8 mouse cellular contexts compared by ENCODE assay signal in the genomic region with DNA sequence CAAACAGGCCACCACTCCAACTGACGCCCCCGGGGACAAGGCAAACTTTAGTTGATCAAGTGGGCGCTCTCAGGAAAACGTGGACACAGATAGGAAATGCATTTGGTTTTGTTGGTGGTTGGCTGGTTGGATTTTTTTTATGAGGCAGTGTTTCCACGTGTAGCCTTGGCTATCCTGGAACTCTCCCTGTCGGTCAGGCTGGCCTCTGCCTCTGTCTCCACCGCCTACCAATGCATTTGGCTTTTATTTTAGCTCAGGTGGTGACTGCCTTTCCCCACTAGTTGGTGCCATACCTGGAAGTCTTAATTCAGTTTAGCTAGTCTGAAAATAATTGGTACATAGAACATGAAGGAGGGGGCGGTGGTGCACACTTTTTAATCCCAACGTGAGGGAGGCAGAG. TPM values are rescaled to one million over a fixed set of nuclear protein-coding genes. Genes with fewer than 3 reads are reported as not detected.
DNase-seq lines count a peak whose midpoint lies in the region; ATAC-seq and TF ChIP-seq lines count a peak whose summit lies in the region.

No protein-coding gene starts in this region.

- no peak for DNase-seq in layer of hippocampus, adult 2 months (ENCODE audit: low spot score in 2 of 2)
- no peak for DNase-seq in layer of hippocampus, adult 11-12 months (ENCODE audit: low spot score)
- DNase-seq in forebrain, postnatal 0 days, result peak; percentile 10
- peak; percentile 50 for DNase-seq in kidney, postnatal 14 days
- no peak for DNase-seq in ovary, postnatal 10 days (ENCODE audit: low spot score)
- DNase-seq in ovary, postnatal 14 days (ENCODE audit: low spot score), result no peak

- H3K9me3 ChIP-seq in forebrain, postnatal 0 days (ENCODE audit: low read length), result no peaks in the 10 kb centered on the region
- no peaks in the 10 kb centered on the region for H3K9me3 ChIP-seq in midbrain, embryonic 13.5 days

- no peaks in the 10 kb centered on the region for H3K27me3 ChIP-seq in forebrain, postnatal 0 days (ENCODE audit: insufficient read depth, low read length)
- H3K27me3 ChIP-seq in midbrain, embryonic 13.5 days, result no peaks in the 10 kb centered on the region

- TF ChIP-seq CTCF in layer of hippocampus, adult 2 months (conservative IDR thresholded peaks at IDR 0.05), result peak; percentile 55
- no peak for TF ChIP-seq CTCF in bone marrow, adult 2 months (IDR thresholded peaks at IDR 0.05; ENCODE audit: control insufficient read depth, insufficient read depth, low read length)
- TF ChIP-seq CTCF in forebrain, postnatal 0 days (IDR thresholded peaks at IDR 0.05; ENCODE audit: low read depth), result peak; percentile 59

- no peaks in the 10 kb centered on the region for H3K36me3 ChIP-seq in forebrain, postnatal 0 days (ENCODE audit: insufficient read depth)
- no peaks in the 10 kb centered on the region for H3K36me3 ChIP-seq in midbrain, embryonic 13.5 days

- H3K4me2 ChIP-seq in forebrain, postnatal 0 days (ENCODE audit: low read depth), result peak overlapping the region; percentile 54
- H3K4me2 ChIP-seq in midbrain, embryonic 13.5 days (replicated peaks), result peak overlapping the region; percentile 68

- no peak for ATAC-seq in forebrain, postnatal 0 days
- no peak for ATAC-seq in midbrain, embryonic 13.5 days

- WGBS in bone marrow, adult 2 months, result 4% methylated on average over 9 of the region's 9 CpGs
- 24% methylated on average over 9 of the region's 9 CpGs for WGBS in forebrain, postnatal 0 days
- 25% methylated on average over 9 of the region's 9 CpGs for WGBS in midbrain, embryonic 13.5 days

- peak overlapping the region; percentile 68 for H3K4me3 ChIP-seq in layer of hippocampus, adult 2 months
- peak overlapping the region; percentile 93 for H3K4me3 ChIP-seq in bone marrow, adult 2 months (replicated peaks; ENCODE audit: control insufficient read depth, low read depth, low read length)
- H3K4me3 ChIP-seq in forebrain, postnatal 0 days (ENCODE audit: low read depth, low read length), result peak overlapping the region; percentile 72
- peak overlapping the region; percentile 61 for H3K4me3 ChIP-seq in midbrain, embryonic 13.5 days (replicated peaks)

- H3K4me1 ChIP-seq in bone marrow, adult 2 months (ENCODE audit: control insufficient read depth, insufficient read depth, low read length), result peaks cover 1% of the 10 kb centered on the region; the same call in 1 of the 2 replicates
- peaks cover 7% of the 10 kb centered on the region; the same call in 1 of the 2 replicates for H3K4me1 ChIP-seq in forebrain, postnatal 0 days (ENCODE audit: insufficient read depth)
- peaks cover 15% of the 10 kb centered on the region for H3K4me1 ChIP-seq in midbrain, embryonic 13.5 days (replicated peaks)

- no peak overlapping the region; the same call in 1 of the 2 replicates for H3K27ac ChIP-seq in layer of hippocampus, adult 2 months
- no peak overlapping the region for H3K27ac ChIP-seq in bone marrow, adult 2 months (ENCODE audit: control insufficient read depth, insufficient read depth, low read depth, low read length, poor library complexity)
- H3K27ac ChIP-seq in forebrain, postnatal 0 days (ENCODE audit: low read depth, low read length), result peak overlapping the region; percentile 94; the same call in 1 of the 2 replicates
- no peak overlapping the region for H3K27ac ChIP-seq in midbrain, embryonic 13.5 days

- H3K9ac ChIP-seq in forebrain, postnatal 0 days, result peak overlapping the region; percentile 90; the same call in 1 of the 2 replicates
- H3K9ac ChIP-seq in midbrain, embryonic 13.5 days (replicated peaks), result peak overlapping the region; percentile 81

- TF ChIP-seq POLR2A in bone marrow, adult 2 months (IDR thresholded peaks at IDR 0.05; ENCODE audit: borderline replicate concordance, control insufficient read depth, low read depth, low read length), result no peak

RNA-seq across cellular contexts. Expression of a gene that starts 0.7 kb away (rescaled TPM):
- total RNA-seq in layer of hippocampus, adult 2 months (2021), result 10 to 100 TPM; 11.0 to 11.9 TPM
- polyA plus RNA-seq in bone marrow, adult 2 months (2011; ENCODE audit: insufficient read depth, insufficient read length, low replicate concordance, missing spikeins), result 2.4 and 2.5 TPM in 2 replicates
- 8.2 and 11.0 TPM in 2 replicates for total RNA-seq in forebrain, postnatal 0 days (2014; rRNA removed)
- polyA plus RNA-seq in forebrain, postnatal 0 days (2015; fragmentation: Nextera tagmentation; extraction: Ambion mirVana), result 13.7 and 18.0 TPM in 2 replicates
- polyA plus RNA-seq in midbrain, embryonic 13.5 days (2015; fragmentation: Nextera tagmentation; extraction: Ambion mirVana), result 13.4 and 13.8 TPM in 2 replicates

RNA-seq across cellular contexts. Expression of a gene that starts 8.7 kb away (rescaled TPM):
- total RNA-seq in layer of hippocampus, adult 2 months (2021), result 10 to 100 TPM; 45.3 to 45.7 TPM
- 4.3 and 6.9 TPM in 2 replicates for polyA plus RNA-seq in bone marrow, adult 2 months (2011; ENCODE audit: insufficient read depth, insufficient read length, low replicate concordance, missing spikeins)
- 17.5 and 22.1 TPM in 2 replicates for total RNA-seq in forebrain, postnatal 0 days (2014; rRNA removed)
- 13.0 and 19.1 TPM in 2 replicates for polyA plus RNA-seq in forebrain, postnatal 0 days (2015; fragmentation: Nextera tagmentation; extraction: Ambion mirVana)
- 28.2 and 29.1 TPM in 2 replicates for polyA plus RNA-seq in midbrain, embryonic 13.5 days (2015; fragmentation: Nextera tagmentation; extraction: Ambion mirVana)

RNA-seq across cellular contexts. Expression of a gene that starts 13.4 kb away (rescaled TPM):
- 10 to 100 TPM; 45.0 to 48.5 TPM for total RNA-seq in layer of hippocampus, adult 2 months (2021)
- polyA plus RNA-seq in bone marrow, adult 2 months (2011; ENCODE audit: insufficient read depth, insufficient read length, low replicate concordance, missing spikeins), result 22.0 and 31.6 TPM in 2 replicates
- 51.9 and 66.0 TPM in 2 replicates for total RNA-seq in forebrain, postnatal 0 days (2014; rRNA removed)
- 42.9 and 46.2 TPM in 2 replicates for polyA plus RNA-seq in forebrain, postnatal 0 days (2015; fragmentation: Nextera tagmentation; extraction: Ambion mirVana)
- 46.9 and 49.0 TPM in 2 replicates for polyA plus RNA-seq in midbrain, embryonic 13.5 days (2015; fragmentation: Nextera tagmentation; extraction: Ambion mirVana)

RNA-seq across cellular contexts. Expression of a gene that starts 54.6 kb away (rescaled TPM):
- 100 to 1,000 TPM; 167 to 173 TPM for total RNA-seq in layer of hippocampus, adult 2 months (2021)
- polyA plus RNA-seq in bone marrow, adult 2 months (2011; ENCODE audit: insufficient read depth, insufficient read length, low replicate concordance, missing spikeins), result 137 and 151 TPM in 2 replicates
- total RNA-seq in forebrain, postnatal 0 days (2014; rRNA removed), result 211 and 215 TPM in 2 replicates
- polyA plus RNA-seq in forebrain, postnatal 0 days (2015; fragmentation: Nextera tagmentation; extraction: Ambion mirVana), result 351 and 371 TPM in 2 replicates
- 496 and 514 TPM in 2 replicates for polyA plus RNA-seq in midbrain, embryonic 13.5 days (2015; fragmentation: Nextera tagmentation; extraction: Ambion mirVana)

Comparison
In these comparisons a context has a peak if more than half of its experiments do, and no peak if none do; other contexts are left out.
1. DNase-seq: peak in forebrain, postnatal 0 days (single experiment) and kidney, postnatal 14 days (single experiment); none in layer of hippocampus, adult 2 months (0 of 2), layer of hippocampus, adult 11-12 months (single experiment), ovary, postnatal 10 days (single experiment) and ovary, postnatal 14 days (single experiment).
2. Peak in every context shown above with its lines, with median percentiles within 50 percentile points of each other: H3K4me3 ChIP-seq.